Mouse (Mus musculus) adrenal gland, postnatal 25 days (tissue): Measurements from ENCODE around the gene Olfr557. TPM values are rescaled to one million over a fixed set of nuclear protein-coding genes. Genes with fewer than 3 reads are reported as not detected.

Experiments
- DNase-seq: peaks from one replicate; pipeline ENCODE4 v3.0.0; 2021; ENCODE audit warnings: mixed read lengths
- long read RNA-seq: library from polyadenylated mRNA; stranded (forward); transcript quantifications from one replicate; pipeline ENCODE4 v2.0.0, GENCODE M21; 2021
- total RNA-seq: library from RNA; stranded (reverse); gene quantifications from 2 replicates; pipeline ENCODE4 v1.2.3, GENCODE M21; 2021

The Olfr557 gene
- not detected in 2 replicates for total RNA-seq
- long read RNA-seq: 0 reads

DNA sequence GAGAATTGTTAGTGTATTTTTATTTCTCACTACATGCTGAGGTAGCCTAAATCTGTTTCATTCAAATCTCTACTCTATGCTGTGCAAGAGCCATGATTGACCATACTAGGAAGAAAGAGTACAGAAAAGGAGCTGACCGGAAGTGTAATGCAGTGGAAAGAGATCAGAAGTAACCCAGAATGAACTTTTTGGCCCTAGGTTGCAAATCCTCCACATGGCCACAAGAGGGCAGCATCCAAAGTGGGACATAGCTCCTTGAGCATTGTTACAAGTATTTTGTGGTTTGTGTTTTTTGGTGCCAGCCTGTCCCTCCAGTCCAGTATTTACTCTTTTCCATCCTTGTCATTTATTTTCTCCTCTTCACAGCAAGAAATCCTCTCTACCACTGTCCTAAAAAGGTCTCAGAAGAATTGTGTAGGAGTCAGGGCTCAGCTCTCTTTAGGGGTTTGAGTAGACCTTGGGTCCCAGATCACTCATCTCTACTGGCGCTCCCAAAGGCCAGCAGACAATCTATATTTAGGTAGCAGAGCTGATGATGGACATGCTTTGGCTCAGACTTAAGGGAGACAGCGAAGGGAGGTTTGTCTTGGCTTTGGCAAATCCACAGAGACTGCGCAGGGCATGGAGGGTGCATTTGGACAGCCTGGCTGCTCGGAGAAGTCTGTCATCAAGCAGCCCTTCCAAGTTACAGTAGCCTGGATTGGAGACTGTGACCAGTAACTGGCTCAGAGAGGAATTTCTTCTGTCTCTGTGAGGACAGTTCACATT is at the start of gene Olfr557:
Gene Olfr557 (plus strand): TSS at position 553 of the 768 bp plus-strand sequence.
- peak; percentile 36 for DNase-seq

DNA sequence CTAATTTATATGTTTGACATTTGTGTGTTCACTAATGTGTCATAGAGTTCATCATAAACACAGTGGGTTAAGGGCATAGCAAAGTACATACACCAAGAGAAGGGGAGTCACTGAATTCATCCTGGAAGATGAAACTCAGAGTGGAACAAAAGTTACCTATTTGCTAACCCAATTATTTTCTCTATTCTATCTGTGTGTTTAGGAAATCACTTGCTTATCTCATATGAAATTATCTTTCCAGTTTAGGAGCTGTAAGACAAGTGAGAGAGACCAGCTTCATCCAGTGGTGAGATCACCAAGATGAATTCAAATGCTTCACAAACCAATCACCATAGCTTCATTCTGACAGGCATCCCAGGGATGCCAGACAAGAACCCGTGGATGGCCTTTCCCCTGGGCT is 37.2 kb upstream of the Olfr557 start, which contains the start of gene Olfr555:
Gene Olfr555 (plus strand): TSS at position 301 of the 400 bp plus-strand sequence.
- no peak for DNase-seq

DNA sequence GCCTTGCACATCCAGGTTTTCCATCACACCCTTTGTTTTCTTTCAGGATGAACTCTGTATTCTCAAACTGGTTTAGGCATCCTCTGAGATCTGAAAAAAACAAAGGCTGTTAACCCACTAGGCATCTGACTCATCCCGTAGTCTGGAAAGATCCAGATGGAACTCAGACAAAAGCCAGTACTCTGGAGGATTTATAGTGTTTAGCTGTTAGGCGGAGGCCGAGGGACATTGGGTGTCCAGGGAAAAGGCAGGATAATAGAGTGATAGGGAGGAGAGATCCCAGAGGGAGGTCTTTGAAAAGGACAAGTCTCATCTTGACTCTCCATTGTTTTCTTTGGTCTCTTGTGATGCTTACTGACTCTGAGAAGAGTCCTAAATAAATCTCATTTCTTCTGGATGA is 31.1 kb upstream of the Olfr557 start, which contains the start of gene Olfr556:
Gene Olfr556 (plus strand): TSS at position 301 of the 400 bp plus-strand sequence.
- no peak for DNase-seq

DNA sequence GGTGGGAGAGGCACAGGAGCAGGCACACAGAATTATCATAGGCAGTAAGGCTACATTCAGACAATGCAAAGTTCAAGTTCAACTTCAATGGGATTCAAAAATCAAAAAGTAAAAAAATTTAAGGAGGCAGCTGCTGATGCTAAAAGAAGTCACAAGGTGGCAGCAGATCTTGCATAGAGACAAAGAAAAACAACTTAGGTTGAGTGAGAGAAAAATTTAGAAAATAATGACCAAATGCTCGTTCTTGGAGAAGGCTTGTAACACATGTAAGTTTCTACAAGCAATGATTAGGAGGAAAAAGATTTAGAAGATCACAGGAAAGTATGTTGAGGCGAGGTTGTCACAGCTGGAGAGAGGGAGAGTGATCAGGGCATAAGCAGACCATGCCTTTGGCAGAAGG is 30.3 kb upstream of the Olfr557 start:
- no peak for DNase-seq

DNA sequence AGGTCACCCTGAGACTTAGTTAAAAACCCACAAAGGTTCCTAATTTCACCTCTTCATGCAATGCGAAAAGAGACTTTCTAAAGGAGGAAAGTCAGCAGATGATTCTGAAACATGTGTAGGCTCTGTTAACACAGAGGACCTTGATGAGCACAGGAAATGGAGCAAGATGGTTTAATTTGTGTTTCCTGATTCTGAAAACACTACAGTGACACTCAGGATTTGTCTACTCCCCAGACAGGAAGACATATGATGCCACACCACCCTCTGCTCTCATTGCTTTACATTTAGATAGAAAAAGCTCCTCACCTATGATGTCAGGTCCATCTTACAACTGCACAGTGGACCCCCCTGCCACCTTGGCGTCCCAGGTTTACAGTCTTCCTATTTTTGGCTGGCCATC is 19.5 kb upstream of the Olfr557 start:
- no peak for DNase-seq

DNA sequence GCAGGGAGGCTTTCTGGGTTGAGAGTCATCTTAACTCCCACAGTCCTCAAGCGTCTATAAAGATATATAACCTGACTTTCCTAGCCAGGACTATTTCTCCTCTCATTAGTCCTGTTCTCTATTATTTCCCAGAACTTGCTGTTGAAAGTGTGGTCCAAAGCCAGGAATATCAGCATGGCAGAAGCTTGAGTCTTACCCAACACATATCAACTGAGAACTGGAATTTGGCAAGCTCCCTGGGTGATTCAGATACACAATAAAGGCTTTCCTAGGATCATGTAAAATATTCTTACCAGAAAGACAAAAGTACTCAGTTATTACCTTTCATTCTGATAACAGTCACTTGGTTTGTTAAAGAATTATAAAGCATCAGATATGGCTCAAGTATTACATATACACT is 13.8 kb upstream of the Olfr557 start:
- DNase-seq: no peak

DNA sequence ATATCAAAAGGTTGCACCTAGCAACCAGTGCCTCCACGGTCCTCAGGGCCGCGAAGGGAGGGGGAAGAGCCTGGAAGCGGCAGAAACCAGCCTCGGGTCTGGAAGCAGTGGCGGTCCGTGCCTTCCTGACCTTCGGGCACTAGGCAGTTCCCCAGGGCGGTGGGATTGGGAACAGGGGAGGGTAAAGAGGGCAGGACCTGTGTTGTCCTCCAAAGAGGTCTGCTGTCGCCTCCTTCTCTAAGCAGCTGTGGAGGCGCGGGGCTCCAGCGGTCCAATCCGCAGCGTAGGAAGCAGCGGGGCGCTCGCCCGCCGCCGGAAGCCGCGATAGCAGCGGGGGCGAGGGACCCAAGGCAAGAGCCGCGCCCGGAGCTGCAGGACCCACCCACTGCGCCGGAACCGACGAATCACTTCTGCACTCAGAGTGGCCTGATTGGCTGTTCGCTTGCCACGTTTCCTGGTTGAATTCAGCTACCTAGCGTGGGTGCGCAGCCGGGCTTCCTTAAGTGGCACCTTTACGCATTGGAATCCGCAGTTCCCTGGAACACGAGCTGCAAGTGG is 8.7 kb upstream of the Olfr557 start, which contains the start of gene Trim68:
Gene Trim68 (minus strand): TSS at position 384 of the 558 bp plus-strand sequence.
- DNase-seq: peak; percentile 91

DNA sequence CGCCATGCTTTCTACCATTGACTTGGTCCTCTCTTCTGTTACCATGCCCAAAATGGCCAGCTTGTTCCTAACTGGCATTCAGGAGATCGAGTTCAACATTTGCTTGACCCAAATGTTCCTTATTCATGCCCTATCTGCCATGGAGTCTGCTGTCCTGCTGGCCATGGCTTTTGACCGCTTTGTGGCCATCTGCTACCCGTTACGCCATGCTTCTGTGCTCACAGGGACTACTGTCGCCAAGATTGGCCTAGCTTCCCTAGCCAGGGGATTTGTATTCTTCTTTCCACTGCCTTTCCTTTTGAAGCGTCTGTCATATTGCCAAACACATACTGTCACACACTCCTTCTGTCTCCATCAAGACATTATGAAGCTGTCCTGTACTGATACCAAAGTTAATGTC is 2.8 kb downstream of the Olfr557 start:
- DNase-seq: no peak

DNA sequence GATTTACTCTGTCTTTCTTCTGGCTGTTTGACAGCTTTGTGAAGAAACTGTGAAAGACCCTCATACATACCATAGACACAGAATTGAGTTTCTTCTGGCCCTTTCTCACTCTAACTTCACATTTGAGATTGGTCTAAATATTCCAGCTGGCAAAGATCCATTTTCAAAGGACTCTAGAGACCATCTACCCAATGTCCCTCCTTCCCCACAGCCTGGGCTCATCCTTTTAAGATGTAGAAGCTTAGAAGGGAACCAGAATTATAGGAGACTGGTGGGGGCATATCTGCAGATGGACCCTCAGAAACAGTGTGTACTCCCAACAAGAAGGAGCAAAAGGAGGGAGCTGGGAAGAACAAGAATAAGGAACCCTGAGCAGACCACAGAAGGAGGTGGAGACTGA is 6.2 kb downstream of the Olfr557 start, which contains the start of gene Olfr558:
Gene Olfr558 (plus strand): TSS at position 301 of the 400 bp plus-strand sequence.
- no peak for DNase-seq

DNA sequence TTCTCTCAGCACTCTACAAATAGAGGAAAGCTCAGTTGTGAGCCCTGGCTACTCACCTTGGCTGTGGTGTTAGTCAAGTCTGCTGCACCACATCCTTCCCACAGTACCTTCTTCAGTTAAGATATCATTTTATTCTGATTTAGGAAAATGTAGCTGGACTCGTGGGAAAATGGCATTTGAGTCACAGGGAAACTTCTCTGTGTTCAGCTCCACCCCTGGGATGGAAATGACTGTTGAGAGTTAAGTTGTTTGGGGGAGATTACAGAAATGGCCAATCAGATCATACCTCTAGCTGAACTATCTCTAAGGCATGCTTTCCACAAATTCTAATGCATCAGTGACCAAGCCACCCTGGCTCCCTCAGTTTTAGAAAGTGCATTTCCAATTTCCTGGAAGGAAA is 23.3 kb downstream of the Olfr557 start, which contains the start of gene Olfr33:
Gene Olfr33 (minus strand): TSS at position 101 of the 400 bp plus-strand sequence.
- DNase-seq: no peak

DNA sequence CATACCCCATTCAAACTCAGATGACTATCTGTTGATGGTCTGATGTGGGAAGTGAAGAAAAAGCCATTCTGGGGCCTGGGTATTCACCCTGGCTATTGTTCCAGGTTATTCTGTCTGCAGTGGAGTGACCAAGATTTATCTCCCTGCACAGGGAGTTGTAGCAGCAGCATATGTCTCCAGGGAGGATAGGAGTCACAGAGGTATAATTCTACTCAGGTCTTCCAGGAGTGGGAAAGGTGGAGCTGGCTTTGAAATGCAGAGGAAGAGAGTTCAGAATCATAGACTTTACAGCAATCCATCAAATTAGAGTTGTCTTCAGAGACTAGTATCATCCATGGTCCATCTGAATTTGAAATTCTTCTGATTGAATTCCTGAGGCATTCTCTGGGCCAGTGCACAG is 31.7 kb downstream of the Olfr557 start, which contains the start of gene Olfr559:
Gene Olfr559 (minus strand): TSS at position 101 of the 400 bp plus-strand sequence.
- DNase-seq: no peak

DNA sequence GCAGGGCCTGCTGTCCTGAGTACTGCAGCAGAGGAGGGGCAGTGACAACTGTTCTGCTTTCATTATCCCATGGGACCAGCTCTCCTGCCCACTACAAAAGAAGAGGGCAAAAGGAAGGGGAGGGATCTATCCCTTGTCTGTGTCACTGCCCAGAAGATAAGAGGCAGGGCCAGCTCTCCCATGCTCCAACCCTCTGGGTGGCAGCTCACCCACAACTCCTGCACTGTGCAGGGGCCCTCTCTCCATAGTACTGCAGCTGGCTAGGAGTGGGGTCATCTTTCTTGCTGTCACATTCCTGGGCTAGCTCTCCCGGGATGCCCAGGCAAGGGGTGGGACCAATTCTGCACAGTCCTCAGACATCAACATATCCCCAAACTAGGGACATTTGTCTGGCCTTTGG is 38.1 kb downstream of the Olfr557 start:
- DNase-seq: no peak

DNA sequence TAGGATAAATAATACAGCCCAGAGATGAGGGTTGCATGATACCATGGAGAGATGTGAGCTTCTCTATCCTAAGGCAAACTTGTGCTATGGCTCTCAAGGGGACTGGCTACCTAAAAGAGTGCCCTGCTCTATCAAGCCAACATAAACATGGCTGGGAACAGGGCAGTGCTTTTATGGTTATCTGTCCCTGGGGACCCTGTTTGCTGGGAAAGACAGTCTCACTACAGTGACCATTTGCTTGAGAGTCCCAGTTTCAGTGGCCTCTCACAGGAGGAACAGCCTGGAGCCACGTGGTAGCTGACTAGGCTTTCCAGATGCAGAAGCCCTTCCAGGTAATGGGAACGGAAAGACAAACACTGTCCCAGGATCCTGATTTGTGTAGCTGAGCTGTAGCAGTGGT is 42.0 kb downstream of the Olfr557 start:
- no peak for DNase-seq

Other genes starting within 250 kb of the Olfr557 start
- not detected in 2 replicates for gene Olfr543, start 214.2 kb upstream of the Olfr557 start, total RNA-seq
- not detected in 2 replicates for gene Olfr544, start 207.6 kb upstream of the Olfr557 start, total RNA-seq
- not detected in 2 replicates for gene Olfr545, start 196.3 kb upstream of the Olfr557 start, total RNA-seq
- gene Olfr547, start 161.2 kb upstream of the Olfr557 start, total RNA-seq: not detected in 2 replicates
- gene Olfr548-ps1, start 155.0 kb upstream of the Olfr557 start, total RNA-seq: not detected in 2 replicates
- not detected in 2 replicates for gene Olfr549, start 146.0 kb upstream of the Olfr557 start, total RNA-seq
- gene Trim21, start 130.4 kb upstream of the Olfr557 start, total RNA-seq: 11.6 and 17.7 TPM in 2 replicates
- not detected in 2 replicates for gene Olfr550, start 124.5 kb upstream of the Olfr557 start, total RNA-seq
- gene Olfr551, start 104.0 kb upstream of the Olfr557 start, total RNA-seq: not detected in 2 replicates
- 0.19 TPM in 1 of 2 replicates, not detected in the other for gene Olfr552, start 98.1 kb upstream of the Olfr557 start, total RNA-seq
- gene Olfr553, start 77.7 kb upstream of the Olfr557 start, total RNA-seq: not detected in 2 replicates
- not detected in 2 replicates for gene Olfr554, start 57.5 kb upstream of the Olfr557 start, total RNA-seq
- not detected in 2 replicates for gene Olfr555, start 37.1 kb upstream of the Olfr557 start, total RNA-seq
- gene Olfr556, start 31.0 kb upstream of the Olfr557 start, total RNA-seq: not detected in 2 replicates
- gene Trim68, start 8.6 kb upstream of the Olfr557 start, total RNA-seq: 13.9 and 17.4 TPM in 2 replicates
- gene Olfr558, start 6.3 kb downstream of the Olfr557 start, total RNA-seq: 0.36 and 0.38 TPM in 2 replicates
- gene Olfr33, start 23.2 kb downstream of the Olfr557 start, total RNA-seq: not detected in 2 replicates
- not detected in 2 replicates for gene Olfr559, start 31.6 kb downstream of the Olfr557 start, total RNA-seq
- gene Olfr560, start 63.5 kb downstream of the Olfr557 start, total RNA-seq: not detected in 2 replicates
- 0.24 and 0.43 TPM in 2 replicates for gene Olfr78, start 63.6 kb downstream of the Olfr557 start, total RNA-seq
- gene Olfr561, start 75.3 kb downstream of the Olfr557 start, total RNA-seq: not detected in 2 replicates
- gene Olfr564, start 107.6 kb downstream of the Olfr557 start, total RNA-seq: not detected in 2 replicates
- not detected in 2 replicates for gene Olfr566, start 162.9 kb downstream of the Olfr557 start, total RNA-seq
- gene Olfr568, start 181.2 kb downstream of the Olfr557 start, total RNA-seq: not detected in 2 replicates
- gene Olfr569, start 195.0 kb downstream of the Olfr557 start, total RNA-seq: not detected in 2 replicates
- not detected in 2 replicates for gene Olfr570, start 198.7 kb downstream of the Olfr557 start, total RNA-seq
- gene Olfr571, start 221.6 kb downstream of the Olfr557 start, total RNA-seq: not detected in 2 replicates
- gene Olfr572, start 228.5 kb downstream of the Olfr557 start, total RNA-seq: not detected in 2 replicates
- not detected in 2 replicates for gene Olfr573-ps1, start 246.7 kb downstream of the Olfr557 start, total RNA-seq